Mouse (Mus musculus) brain, embryonic 14.5 days (tissue): ENCODE measurements around the gene Slc22a15.

Source experiments
- CTCF ChIP-seq: fragments of 200-500 bp; IDR thresholded peaks from 2 replicates; pipeline ENCODE4 v1.5.1; 2012; ENCODE audit warnings: inconsistent platforms, mild to moderate bottlenecking, moderate library complexity, borderline replicate concordance; ENCODE audit not compliant: insufficient read depth, insufficient read length; ENCODE audit errors: extremely low read depth
- POLR2A ChIP-seq: fragments of 200-500 bp; IDR thresholded peaks from 2 replicates; pipeline ENCODE4 v1.6.1; 2012; ENCODE audit warnings: mild to moderate bottlenecking, inconsistent platforms, borderline replicate concordance; ENCODE audit not compliant: poor library complexity, insufficient read depth, insufficient read length, severe bottlenecking; ENCODE audit errors: extremely low read depth

GRCm38 (mm10) chr3:101824338-101824737 lies 99.9 kb downstream of the Slc22a15 start:
- TF ChIP-seq POLR2A (no peak), CTCF (no peak)
